Mouse (Mus musculus) embryonic facial prominence, embryonic 13.5 days (tissue): ENCODE measurements around the gene Ero1lb. TPM values are rescaled to one million over a fixed set of nuclear protein-coding genes. Genes with fewer than 3 reads are reported as not detected.

Source experiments
- ATAC-seq: fragments of 200-750 bp; cut with Nextera tagmentation; 2 replicates; pipeline ENCODE4 v1.8.0; 2017; ENCODE audit warnings: low read depth; ENCODE audit not compliant: insufficient number of reproducible peaks, insufficient read depth, low FRiP score, low TSS enrichment
- H3K27ac ChIP-seq: fragments of 300-500 bp; sonication (generic); 2 replicates; pipeline ENCODE4 v1.5.1; 2015; ENCODE audit warnings: moderate library complexity, mild to moderate bottlenecking, inconsistent platforms
- H3K27me3 ChIP-seq: fragments of 300-500 bp; sonication (generic); 2 replicates; pipeline ENCODE4 v1.6.1; 2015; ENCODE audit warnings: mild to moderate bottlenecking, inconsistent platforms
- H3K36me3 ChIP-seq: fragments of 300-500 bp; sonication (generic); 2 replicates; pipeline ENCODE4 v1.6.1; 2015; ENCODE audit warnings: mild to moderate bottlenecking, inconsistent platforms
- H3K4me1 ChIP-seq: fragments of 300-500 bp; sonication (generic); 2 replicates; pipeline ENCODE4 v1.6.1; 2015; ENCODE audit warnings: inconsistent platforms
- H3K4me2 ChIP-seq: fragments of 300-500 bp; sonication (generic); 2 replicates; pipeline ENCODE4 v1.6.1; 2015; ENCODE audit warnings: moderate library complexity, mild to moderate bottlenecking, inconsistent platforms
- H3K4me3 ChIP-seq: fragments of 300-500 bp; sonication (generic); 2 replicates; pipeline ENCODE4 v1.5.1; 2015; ENCODE audit warnings: mild to moderate bottlenecking, inconsistent platforms
- H3K9ac ChIP-seq: fragments of 300-500 bp; sonication (generic); 2 replicates; pipeline ENCODE4 v1.6.1; 2015; ENCODE audit warnings: mild to moderate bottlenecking, inconsistent platforms
- H3K9me3 ChIP-seq: fragments of 300-500 bp; sonication (generic); 2 replicates; pipeline ENCODE4 v1.6.1; 2016; ENCODE audit warnings: inconsistent platforms
- WGBS: fragments of 180-500 bp; shearing (Covaris S2); methylation state at CpG from one replicate; pipeline ENCODE4 v1.1.7; 2015; ENCODE audit warnings: mixed read lengths; 5-methylcytosine and 5-hydroxymethylcytosine counted together
- polyA plus RNA-seq: library from polyadenylated mRNA; unstranded; fragments of >200 nt; fragmentation: Nextera tagmentation; extraction: Ambion mirVana; gene quantifications from 2 replicates; pipeline ENCODE4 v1.2.1, GENCODE M21; 2015

Gene Ero1lb
- polyA plus RNA-seq = 6.6 and 6.9 TPM in 2 replicates

DNA sequence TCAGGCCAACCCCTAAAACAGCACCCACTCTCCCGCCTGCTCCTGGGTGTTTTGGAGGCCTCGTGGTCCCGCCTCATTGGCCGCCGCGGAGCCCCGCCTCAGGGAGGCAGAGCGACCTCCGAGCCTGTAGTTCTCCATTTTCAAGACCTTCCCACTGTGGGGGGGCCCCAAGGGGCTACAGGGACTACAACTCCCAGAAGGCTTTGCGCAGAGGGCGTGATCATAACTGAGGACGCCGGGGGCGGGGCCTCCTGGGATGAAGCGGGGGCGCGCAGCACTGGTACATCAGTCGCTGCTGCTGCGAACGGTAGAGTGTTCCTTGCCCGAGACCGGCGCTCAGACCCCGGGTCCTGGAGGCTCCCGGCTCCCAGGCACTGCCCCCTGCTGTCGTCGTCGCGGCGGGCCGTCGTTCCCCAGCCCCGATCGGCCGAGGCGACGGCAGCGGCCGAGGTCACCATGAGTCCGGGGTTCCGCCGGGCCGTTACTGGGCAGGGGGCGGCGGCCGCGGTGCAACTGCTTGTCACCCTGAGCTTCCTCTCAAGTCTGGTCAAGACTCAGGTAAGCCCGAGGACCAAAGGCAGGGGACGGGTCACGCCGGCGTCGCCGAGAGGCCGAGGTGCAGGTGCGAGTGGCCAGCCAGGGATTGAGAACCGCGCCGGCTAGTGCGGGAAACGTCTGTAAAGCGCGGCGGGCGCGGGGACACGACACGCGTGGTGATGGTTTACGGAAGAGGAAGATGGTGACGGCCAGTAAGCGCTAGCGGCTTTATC, at the start of gene Ero1lb:
TSS of gene Ero1lb (plus strand) at position 254 of the 770 bp plus-strand sequence.
- peak; percentile 99 for ATAC-seq
- under 1% methylated on average over 73 of the region's 73 CpGs for WGBS
- Histone ChIP-seq H3K9ac (peak within 1 kb of the TSS; percentile 82), H3K36me3 (no peaks in the 10 kb centered on the region), H3K9me3 (no peaks in the 10 kb centered on the region), H3K4me3 (peak within 1 kb of the TSS; percentile 80), H3K4me1 (peaks cover 8% of the 10 kb centered on the region), H3K27ac (no peak within 1 kb of the TSS), H3K4me2 (peak within 1 kb of the TSS; percentile 90), H3K27me3 (peaks cover 6% of the 10 kb centered on the region)

GRCm38 (mm10) chr13:12519371-12519770, 46.3 kb upstream of the Ero1lb start:
- ATAC-seq = no peak
- peak overlapping the region; percentile 75 for H3K9ac ChIP-seq

DNA sequence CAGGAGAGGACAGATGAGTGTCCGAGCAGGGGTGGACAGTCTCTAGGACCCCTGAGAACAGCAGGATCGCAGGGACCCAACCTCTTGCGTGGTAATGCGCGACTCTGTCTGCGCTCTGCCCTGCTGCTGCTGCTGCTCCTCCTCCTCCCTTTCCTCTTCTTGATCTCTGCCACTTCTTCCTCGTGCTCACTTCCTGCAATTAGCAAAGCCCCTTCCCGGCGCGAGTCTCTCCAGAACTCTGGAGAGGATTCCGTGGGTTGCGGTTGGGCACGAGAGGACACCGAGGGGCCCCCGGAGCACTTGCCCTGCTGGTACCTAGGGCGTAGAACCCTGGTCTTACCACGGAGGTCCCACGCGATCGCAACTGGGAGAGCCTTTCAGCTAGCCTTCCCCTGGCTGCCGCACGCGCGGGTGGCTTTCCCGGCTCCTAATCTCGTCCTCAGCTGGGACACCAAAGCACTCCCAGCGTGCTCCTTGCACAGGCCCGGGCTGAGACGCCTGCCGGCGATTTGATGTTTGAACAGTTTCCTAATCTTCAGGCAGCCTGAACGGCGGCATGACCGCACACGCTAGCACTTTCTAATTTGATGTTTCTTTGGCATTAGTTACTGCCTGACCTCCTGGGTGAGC, 45.6 kb upstream of the Ero1lb start, which contains the start of gene Edaradd:
TSS of gene Edaradd (minus strand) at position 484 of the 630 bp plus-strand sequence.
- Histone ChIP-seq H3K27me3 (peaks cover 8% of the 10 kb centered on the region; the same call in 1 of the 2 replicates), H3K4me1 (no peaks in the 10 kb centered on the region), H3K36me3 (no peaks in the 10 kb centered on the region), H3K27ac (peak within 1 kb of the TSS; percentile 74), H3K4me3 (peak within 1 kb of the TSS; percentile 60), H3K9ac (peak within 1 kb of the TSS; percentile 75), H3K4me2 (peak within 1 kb of the TSS; percentile 93), H3K9me3 (no peaks in the 10 kb centered on the region)
- WGBS = under 1% methylated on average over 35 of the region's 35 CpGs
- ATAC-seq = peak; percentile 52

More at GRCm38 (mm10) chr13:12519371-12519770, 46.3 kb upstream of the Ero1lb start:
- Histone ChIP-seq H3K36me3 (no peaks in the 10 kb centered on the region), H3K27ac (no peak overlapping the region), H3K9me3 (no peaks in the 10 kb centered on the region), H3K4me2 (peak overlapping the region; percentile 93), H3K4me1 (no peaks in the 10 kb centered on the region), H3K27me3 (peaks cover 8% of the 10 kb centered on the region; the same call in 1 of the 2 replicates), H3K4me3 (peak overlapping the region; percentile 60)
- 2% methylated on average over 18 of the region's 18 CpGs for WGBS

- Histone ChIP-seq H3K9me3 (no peaks in the 10 kb centered on the region), H3K9ac (no peak overlapping the region), H3K4me1 (no peaks in the 10 kb centered on the region)
These were observed 43.3 kb upstream of the Ero1lb start for GRCm38 (mm10) chr13:12522346-12522745.

DNA sequence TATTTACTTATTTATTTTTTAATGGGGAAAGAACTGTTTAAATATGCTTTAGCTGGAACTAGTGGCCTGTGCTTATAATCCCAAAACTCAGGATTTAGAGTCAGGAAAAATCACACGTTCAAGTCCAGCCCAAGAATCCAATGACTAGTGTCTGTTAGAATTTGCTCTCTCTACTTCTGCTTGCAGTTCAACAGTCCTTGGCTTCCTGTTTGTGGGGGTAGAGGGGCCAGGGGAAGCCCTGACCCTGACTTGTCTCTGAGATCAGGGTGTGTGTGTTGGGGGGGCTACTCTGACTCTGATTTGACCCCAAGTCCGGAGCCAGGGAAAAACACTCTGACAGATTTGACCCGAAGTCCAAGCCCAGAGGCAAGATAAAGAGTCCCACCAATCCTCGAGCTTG, 40.0 kb upstream of the Ero1lb start:
- Histone ChIP-seq H3K4me2 (no peak overlapping the region), H3K27me3 (no peaks in the 10 kb centered on the region), H3K36me3 (no peaks in the 10 kb centered on the region), H3K9ac (no peak overlapping the region), H3K9me3 (no peaks in the 10 kb centered on the region), H3K4me3 (no peak overlapping the region), H3K4me1 (0 out of 2 replicates have a peak, but pooled peaks cover 3% of the 10 kb centered on the region), H3K27ac (no peak overlapping the region)
- ATAC-seq = no peak
- WGBS = 84% methylated on average over 4 of the region's 4 CpGs

More at GRCm38 (mm10) chr13:12522346-12522745, 43.3 kb upstream of the Ero1lb start:
- Histone ChIP-seq H3K27me3 (peaks cover 8% of the 10 kb centered on the region; the same call in 1 of the 2 replicates), H3K4me2 (no peak overlapping the region), H3K4me3 (no peak overlapping the region), H3K36me3 (no peaks in the 10 kb centered on the region), H3K27ac (no peak overlapping the region)
- ATAC-seq = no peak

- no peak for ATAC-seq
- whole genome bisulfite sequencing = 70% methylated on average over 3 of the region's 3 CpGs
- no peak overlapping the region for H3K27ac ChIP-seq
- no peaks in the 10 kb centered on the region for H3K36me3 ChIP-seq
- no peak overlapping the region for H3K9ac ChIP-seq
- H3K9me3 ChIP-seq = no peaks in the 10 kb centered on the region
- no peak overlapping the region for H3K4me2 ChIP-seq
- H3K4me3 ChIP-seq = no peak overlapping the region
- H3K27me3 ChIP-seq = no peaks in the 10 kb centered on the region
- H3K4me1 ChIP-seq = no peaks in the 10 kb centered on the region
These were observed 31.0 kb upstream of the Ero1lb start for GRCm38 (mm10) chr13:12534628-12535027.

- Histone ChIP-seq H3K4me1 (peaks cover 13% of the 10 kb centered on the region), H3K9me3 (no peaks in the 10 kb centered on the region), H3K4me3 (no peak overlapping the region), H3K9ac (no peak overlapping the region), H3K36me3 (no peaks in the 10 kb centered on the region), H3K27ac (no peak overlapping the region), H3K4me2 (no peak overlapping the region), H3K27me3 (peaks cover 12% of the 10 kb centered on the region; the same call in 1 of the 2 replicates)
- ATAC-seq = no peak
- 73% methylated on average over 6 of the region's 6 CpGs for WGBS
These were observed 27.7 kb upstream of the Ero1lb start for GRCm38 (mm10) chr13:12537971-12538370.

DNA sequence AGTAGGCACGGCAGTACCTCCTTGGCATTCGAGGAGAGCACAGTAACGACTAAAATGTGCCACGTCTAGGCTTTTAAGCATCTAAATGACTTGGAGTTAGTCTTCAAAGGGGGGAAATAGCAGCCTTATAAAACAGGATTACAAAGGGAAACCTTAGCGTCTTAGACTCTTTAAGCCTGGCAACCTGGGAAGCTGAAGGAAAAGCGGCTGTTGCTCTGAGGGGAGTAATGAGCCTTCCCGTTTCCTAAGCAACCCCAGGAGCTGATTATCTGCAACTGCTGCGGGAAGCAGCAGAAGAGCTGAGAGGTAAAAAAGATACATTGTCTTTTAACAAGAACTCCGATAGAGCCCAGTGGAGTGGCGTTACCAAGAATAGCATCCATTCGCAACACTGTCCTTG, 26.0 kb upstream of the Ero1lb start:
- no peak overlapping the region for H3K27ac ChIP-seq
- WGBS = 26% methylated on average over 11 of the region's 11 CpGs
- H3K36me3 ChIP-seq = no peaks in the 10 kb centered on the region
- H3K9me3 ChIP-seq = no peaks in the 10 kb centered on the region
- peaks cover 13% of the 10 kb centered on the region for H3K4me1 ChIP-seq
- no peak overlapping the region for H3K9ac ChIP-seq
- H3K4me2 ChIP-seq = no peak overlapping the region
- no peak overlapping the region for H3K4me3 ChIP-seq
- H3K27me3 ChIP-seq = peaks cover 12% of the 10 kb centered on the region; the same call in 1 of the 2 replicates
- ATAC-seq = no peak

DNA sequence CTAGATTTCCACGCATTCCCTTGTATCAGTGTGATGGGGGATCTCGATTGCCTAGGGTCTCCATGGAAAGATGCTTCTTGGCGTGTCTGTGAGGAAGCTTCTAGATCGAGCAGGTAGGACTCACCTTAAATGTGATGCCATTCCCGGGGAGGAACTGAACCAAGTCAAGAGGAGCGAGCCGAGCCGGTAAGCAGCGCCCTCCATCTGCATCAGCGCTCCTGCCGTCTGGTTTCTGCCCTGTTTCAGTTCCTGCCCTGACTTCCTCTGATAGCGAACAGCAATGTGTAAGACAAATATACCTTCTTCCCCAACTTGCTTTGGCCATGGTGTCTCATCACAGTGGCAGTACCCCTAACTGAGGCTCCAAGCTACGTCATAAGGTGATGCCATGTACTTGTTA, 25.6 kb upstream of the Ero1lb start:
- Histone ChIP-seq H3K4me3 (no peak overlapping the region), H3K9me3 (no peaks in the 10 kb centered on the region), H3K36me3 (no peaks in the 10 kb centered on the region), H3K27me3 (peaks cover 12% of the 10 kb centered on the region; the same call in 1 of the 2 replicates), H3K27ac (no peak overlapping the region), H3K4me1 (peaks cover 13% of the 10 kb centered on the region), H3K9ac (no peak overlapping the region), H3K4me2 (no peak overlapping the region)
- ATAC-seq = no peak
- WGBS = 64% methylated on average over 13 of the region's 13 CpGs

- Histone ChIP-seq H3K36me3 (no peaks in the 10 kb centered on the region), H3K27ac (no peak overlapping the region), H3K4me2 (peak overlapping the region; percentile 54), H3K9me3 (no peaks in the 10 kb centered on the region), H3K9ac (no peak overlapping the region), H3K4me1 (peaks cover 13% of the 10 kb centered on the region), H3K27me3 (peaks cover 12% of the 10 kb centered on the region; the same call in 1 of the 2 replicates), H3K4me3 (peak overlapping the region; percentile 16; the same call in 1 of the 2 replicates)
- peak; percentile 65 for ATAC-seq
- WGBS = 7% methylated on average over 23 of the region's 23 CpGs
These were observed 23.4 kb upstream of the Ero1lb start for GRCm38 (mm10) chr13:12542006-12542981.

DNA sequence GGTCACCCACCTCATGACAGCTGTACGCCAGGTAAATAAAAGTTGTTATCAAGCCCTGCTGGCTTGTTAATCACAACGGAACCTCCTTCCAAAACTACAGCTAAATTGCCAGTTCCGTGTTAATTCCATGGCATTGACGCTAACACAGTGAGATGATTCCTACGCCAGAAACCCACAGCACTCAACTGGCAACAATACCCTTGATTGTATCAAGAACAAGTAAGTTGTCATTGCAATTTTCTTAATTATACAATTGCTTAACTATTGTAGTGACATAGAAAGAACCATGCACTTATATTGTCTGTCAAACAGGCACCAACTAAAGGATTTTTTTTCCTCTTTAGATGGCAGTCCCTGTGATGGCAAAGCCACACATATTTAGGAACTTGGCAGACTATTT, 22.4 kb upstream of the Ero1lb start:
- no peak overlapping the region for H3K9ac ChIP-seq
- peaks cover 12% of the 10 kb centered on the region; the same call in 1 of the 2 replicates for H3K27me3 ChIP-seq
- no peak overlapping the region for H3K4me3 ChIP-seq
- H3K9me3 ChIP-seq = no peaks in the 10 kb centered on the region
- no peak overlapping the region for H3K27ac ChIP-seq
- WGBS = 68% methylated on average over 5 of the region's 5 CpGs
- ATAC-seq = no peak
- H3K36me3 ChIP-seq = no peaks in the 10 kb centered on the region
- H3K4me2 ChIP-seq = no peak overlapping the region
- H3K4me1 ChIP-seq = peaks cover 13% of the 10 kb centered on the region
